Mouse (Mus musculus) Patski (cell line): Measurements from ENCODE around the gene Th. TPM values are rescaled to one million over a fixed set of nuclear protein-coding genes. Genes with fewer than 3 reads are reported as not detected.

Experiments used
- ATAC-seq: fragments of 100-300 bp; one replicate; pipeline ENCODE4 v1.8.0; 2021
- CTCF ChIA-PET: fragments of 350-600 bp; sonication (Branson Sonifier 250); formaldehyde crosslinking; loops from one replicate; lab custom pipeline; 2022; ENCODE audit warnings: inconsistent platforms; lab: Charles Lee
- POLR2A ChIA-PET: fragments of 350-600 bp; sonication (Branson Sonifier 250); formaldehyde crosslinking; loops from one replicate; lab custom pipeline; 2022; ENCODE audit warnings: antibody characterized with exemption, inconsistent platforms; lab: Charles Lee
- DNase-seq: peaks from one replicate; pipeline ENCODE4 v3.0.0-alpha.2; 2011; ENCODE audit warnings: low read depth, low spot score
- H3K27me3 ChIP-seq: fragments of 371-371 bp; one replicate; pipeline ENCODE4 v1.5.1; 2021
- CTCF ChIP-seq: fragments of 100-300 bp; IDR thresholded peaks from one replicate; pipeline ENCODE4 v1.5.1; 2021
- in situ Hi-C: fragments of 300-500 bp; cut with MboI; formaldehyde crosslinking; loops from 3 replicates; pipeline ENCODE4 v1.11.1; 2018; ENCODE audit warnings: low pct_unique_long_range_greater_than_20kb, mixed read lengths
- polyA plus RNA-seq: library from polyadenylated mRNA; unstranded; gene quantifications from one replicate; pipeline ENCODE4 v1.2.3, GENCODE M21; 2021

The Th gene
- polyA plus RNA-seq, result not detected

- ATAC-seq, result no peak
- in situ Hi-C loops, result no loop called here
- TF ChIP-seq CTCF, result no peak
These were observed at the start of gene Th for GRCm38 (mm10) chr7:142931028-142931427. Gene Th (minus strand): TSS chr7:142931128.

GRCm38 (mm10) chr7:142968809-142969511 is 38.0 kb upstream of the Th start, which contains the start of gene Ascl2:
Gene Ascl2 (minus strand): TSS chr7:142969264.
- TF ChIP-seq CTCF, result no peak
- DNase-seq, result no peak
- CTCF ChIA-PET, result no interaction called here
- in situ Hi-C loops, result no loop called here
- peaks cover 30% of the 10 kb centered on the region for H3K27me3 ChIP-seq
- ATAC-seq, result no peak
- POLR2A ChIA-PET, result no interaction called here

More at GRCm38 (mm10) chr7:142931028-142931427, at the start of gene Th:
- DNase-seq, result no peak
- ChIA-PET POLR2A (no interaction called here), CTCF (no interaction called here)
- H3K27me3 ChIP-seq, result no peaks in the 10 kb centered on the region

- ATAC-seq (no peak), DNase-seq (no peak)
- in situ Hi-C loops, result no loop called here
- POLR2A ChIA-PET, result no interaction called here
- H3K27me3 ChIP-seq, result peaks cover 30% of the 10 kb centered on the region
- TF ChIP-seq CTCF, result no peak
- CTCF ChIA-PET, result no interaction called here
These were observed 37.2 kb upstream of the Th start for GRCm38 (mm10) chr7:142967884-142968808.

GRCm38 (mm10) chr7:142967414-142967883 is 36.5 kb upstream of the Th start:
- POLR2A ChIA-PET, result no interaction called here
- CTCF ChIA-PET, result no interaction called here
- in situ Hi-C loops, result no loop called here
- ATAC-seq (peak; percentile 22), DNase-seq (no peak)
- no peak for TF ChIP-seq CTCF
- peaks cover 30% of the 10 kb centered on the region for H3K27me3 ChIP-seq

GRCm38 (mm10) chr7:142959752-142960151 is 28.8 kb upstream of the Th start:
- DNase-seq, result no peak
- H3K27me3 ChIP-seq, result no peaks in the 10 kb centered on the region
- in situ Hi-C loops, result no loop called here
- ChIA-PET CTCF (interaction anchor here (1.2 to 1.6 kb wide), 2 partner anchors 8 to 15 kb away, joined by 3 to 4 read pairs; no protein-coding TSS in a partner anchor), POLR2A (interaction anchor here (0.6 kb wide), 1 partner anchor 9 kb away, joined by 3 read pairs; no protein-coding TSS in a partner anchor)
- no peak for TF ChIP-seq CTCF
- ATAC-seq, result no peak

- CTCF ChIA-PET, result interaction anchor here (1.2 kb wide), 1 partner anchor 16 kb away, joined by 3 read pairs; no protein-coding TSS in a partner anchor
- in situ Hi-C loops, result no loop called here
- no peak for TF ChIP-seq CTCF
These were observed 27.9 kb upstream of the Th start for GRCm38 (mm10) chr7:142958817-142959216.

GRCm38 (mm10) chr7:142956018-142956417 is 25.1 kb upstream of the Th start:
- no peaks in the 10 kb centered on the region for H3K27me3 ChIP-seq
- TF ChIP-seq CTCF, result no peak
- ChIA-PET CTCF (no interaction called here), POLR2A (no interaction called here)
- DNase-seq (no peak), ATAC-seq (no peak)
- in situ Hi-C loops, result no loop called here

More at GRCm38 (mm10) chr7:142958817-142959216, 27.9 kb upstream of the Th start:
- DNase-seq (no peak), ATAC-seq (no peak)
- H3K27me3 ChIP-seq, result no peaks in the 10 kb centered on the region
- POLR2A ChIA-PET, result no interaction called here

GRCm38 (mm10) chr7:142949568-142949967 is 18.6 kb upstream of the Th start:
- ATAC-seq (no peak), DNase-seq (no peak)
- no peak for TF ChIP-seq CTCF
- ChIA-PET POLR2A (no interaction called here), CTCF (interaction anchor here (1.3 kb wide), 1 partner anchor 48 kb away, joined by 3 read pairs; no protein-coding TSS in a partner anchor)
- no peaks in the 10 kb centered on the region for H3K27me3 ChIP-seq
- in situ Hi-C loops, result no loop called here

- CTCF ChIA-PET, result no interaction called here
- ATAC-seq (no peak), DNase-seq (no peak)
- TF ChIP-seq CTCF, result no peak
- no peaks in the 10 kb centered on the region for H3K27me3 ChIP-seq
- POLR2A ChIA-PET, result no interaction called here
- in situ Hi-C loops, result no loop called here
These were observed 6.7 kb upstream of the Th start for GRCm38 (mm10) chr7:142937631-142938030.

GRCm38 (mm10) chr7:142935708-142936107 is 4.8 kb upstream of the Th start:
- no peak for ATAC-seq
- no peak for TF ChIP-seq CTCF

GRCm38 (mm10) chr7:142932469-142932868 is 1.5 kb upstream of the Th start:
- ATAC-seq (no peak), DNase-seq (no peak)
- in situ Hi-C loops, result no loop called here
- TF ChIP-seq CTCF, result no peak
- no peaks in the 10 kb centered on the region for H3K27me3 ChIP-seq
- ChIA-PET POLR2A (no interaction called here), CTCF (no interaction called here)

More at GRCm38 (mm10) chr7:142935708-142936107, 4.8 kb upstream of the Th start:
- in situ Hi-C loops, result no loop called here
- CTCF ChIA-PET, result no interaction called here
- H3K27me3 ChIP-seq, result no peaks in the 10 kb centered on the region
- POLR2A ChIA-PET, result no interaction called here
- DNase-seq, result no peak
